Comparison of ENCODE assay signal across 8 mouse cellular contexts in the genomic region with DNA sequence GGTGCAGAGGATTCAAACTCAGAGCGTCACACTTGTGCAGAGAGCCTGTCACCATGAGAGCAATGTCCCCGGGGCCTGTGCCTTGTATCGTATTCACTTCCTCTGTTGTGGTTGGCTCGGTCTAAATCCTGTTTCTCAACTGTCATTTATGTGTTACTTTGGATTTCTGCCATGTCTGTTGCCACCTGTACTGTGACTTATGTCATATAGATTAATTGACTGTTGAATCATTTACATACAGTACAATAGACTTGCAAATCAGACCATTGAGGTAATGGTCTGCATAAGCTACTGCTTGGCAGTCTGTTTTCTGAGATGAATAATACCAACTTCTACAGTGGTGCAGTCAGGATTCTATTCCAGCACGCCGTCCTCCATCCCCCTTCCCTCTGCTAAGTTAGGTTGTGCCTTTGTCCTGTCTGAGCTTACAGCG.
DNase-seq lines count a peak whose midpoint lies in the region; ATAC-seq and TF ChIP-seq lines count a peak whose summit lies in the region.

No protein-coding gene starts in this region.

- 0 out of 2 replicates have a peak, but pooled peaks cover 4% of the 10 kb centered on the region for H3K27me3 ChIP-seq in midbrain, embryonic 13.5 days
- no peaks in the 10 kb centered on the region for H3K27me3 ChIP-seq in midbrain, embryonic 10.5 days (ENCODE audit: low read depth, poor library complexity, severe bottlenecking)
- no peaks in the 10 kb centered on the region for H3K27me3 ChIP-seq in stomach, postnatal 0 days (ENCODE audit: control insufficient read depth, insufficient read depth, low read length)

- WGBS in midbrain, embryonic 13.5 days = 39% methylated on average over 7 of the region's 7 CpGs
- WGBS in midbrain, embryonic 10.5 days = 80% methylated on average over 7 of the region's 7 CpGs
- 48% methylated on average over 7 of the region's 7 CpGs for WGBS in stomach, postnatal 0 days

- TF ChIP-seq EP300 in stomach, postnatal 0 days (optimal IDR thresholded peaks at IDR 0.05) = no peak

- TF ChIP-seq CTCF in stomach, postnatal 0 days (IDR thresholded peaks at IDR 0.05; ENCODE audit: low read depth) = no peak

- no peaks in the 10 kb centered on the region for H3K9me3 ChIP-seq in midbrain, embryonic 13.5 days
- H3K9me3 ChIP-seq in midbrain, embryonic 10.5 days (replicated peaks) = no peaks in the 10 kb centered on the region; the same call in 1 of the 2 replicates
- H3K9me3 ChIP-seq in stomach, postnatal 0 days (ENCODE audit: control insufficient read depth, low read length) = no peaks in the 10 kb centered on the region

- peak; percentile 28 for DNase-seq in CD4-positive, CD25-positive, alpha-beta regulatory T cell, adult 2 months (ENCODE audit: low read depth, low spot score)
- DNase-seq in midbrain, embryonic 10.5 days (ENCODE audit: low spot score) = no peak
- DNase-seq in stomach, postnatal 0 days (ENCODE audit: low spot score) = no peak
- DNase-seq in yolk sac, embryonic 10.5 days (ENCODE audit: low spot score) = no peak
- no peak for DNase-seq in layer of hippocampus, postnatal 14 days (ENCODE audit: low spot score in 2 of 2)

- peak overlapping the region; percentile 30; the same call in 1 of the 2 replicates for H3K27ac ChIP-seq in midbrain, embryonic 13.5 days
- H3K27ac ChIP-seq in midbrain, embryonic 10.5 days (replicated peaks) = no peak overlapping the region
- peak overlapping the region; percentile 69 for H3K27ac ChIP-seq in stomach, postnatal 0 days (replicated peaks)

- no peak overlapping the region for H3K9ac ChIP-seq in midbrain, embryonic 13.5 days (replicated peaks)
- no peak overlapping the region for H3K9ac ChIP-seq in stomach, postnatal 0 days (ENCODE audit: low read length)

- no peak for ATAC-seq in CD4-positive, CD25-positive, alpha-beta regulatory T cell, adult 4 months
- ATAC-seq in midbrain, embryonic 13.5 days = peak; percentile 67
- ATAC-seq in inflammation-experienced regulatory T-cells, adult 6 months = peak; percentile 25
- ATAC-seq in stomach, postnatal 0 days (ENCODE audit: low FRiP score, low TSS enrichment) = no peak

- H3K36me3 ChIP-seq in midbrain, embryonic 13.5 days = no peaks in the 10 kb centered on the region
- H3K36me3 ChIP-seq in midbrain, embryonic 10.5 days = no peaks in the 10 kb centered on the region
- H3K36me3 ChIP-seq in stomach, postnatal 0 days (ENCODE audit: control insufficient read depth, insufficient read depth, low read length) = no peaks in the 10 kb centered on the region

- peaks cover 12% of the 10 kb centered on the region; the same call in 1 of the 2 replicates for H3K4me1 ChIP-seq in midbrain, embryonic 13.5 days (replicated peaks)
- 0 out of 2 replicates have a peak, but pooled peaks cover 3% of the 10 kb centered on the region for H3K4me1 ChIP-seq in midbrain, embryonic 10.5 days
- H3K4me1 ChIP-seq in stomach, postnatal 0 days (replicated peaks; ENCODE audit: control insufficient read depth, insufficient read depth) = no peaks in the 10 kb centered on the region

- no peak overlapping the region for H3K4me2 ChIP-seq in midbrain, embryonic 13.5 days (replicated peaks)
- no peak overlapping the region for H3K4me2 ChIP-seq in stomach, postnatal 0 days (replicated peaks; ENCODE audit: low read depth)

- no peak overlapping the region for H3K4me3 ChIP-seq in midbrain, embryonic 13.5 days (replicated peaks)
- H3K4me3 ChIP-seq in midbrain, embryonic 10.5 days = no peak overlapping the region
- H3K4me3 ChIP-seq in stomach, postnatal 0 days (ENCODE audit: low read depth, low read length) = no peak overlapping the region

Comparison
In these comparisons a context has a peak if more than half of its experiments do, and no peak if none do; other contexts are left out.
1. ATAC-seq: peak in midbrain, embryonic 13.5 days (single experiment) and inflammation-experienced regulatory T-cells, adult 6 months (single experiment); none in CD4-positive, CD25-positive, alpha-beta regulatory T cell, adult 4 months (single experiment) and stomach, postnatal 0 days (single experiment).